Mouse (Mus musculus) small intestine, adult 2 months (tissue): ENCODE results near the gene Foxo6. TPM values are rescaled to one million over a fixed set of nuclear protein-coding genes. Genes with fewer than 3 reads are reported as not detected.

Experiments
- H3K27ac ChIP-seq: fragments of 200-500 bp; 2 replicates; pipeline ENCODE4 v1.5.1; 2012; ENCODE audit warnings: low read depth, low read length, control low read depth, inconsistent platforms; ENCODE audit not compliant: insufficient read depth
- H3K27me3 ChIP-seq: fragments of 200-500 bp; 2 replicates; pipeline ENCODE4 v1.6.1; 2012; ENCODE audit warnings: mild to moderate bottlenecking, moderate library complexity, low read length, inconsistent platforms; ENCODE audit not compliant: control insufficient read depth, insufficient read depth
- H3K36me3 ChIP-seq: fragments of 200-500 bp; 2 replicates; pipeline ENCODE4 v1.6.1; 2012; ENCODE audit warnings: mild to moderate bottlenecking, low read length, control low read depth, inconsistent platforms; ENCODE audit not compliant: control insufficient read depth, insufficient read depth
- H3K4me1 ChIP-seq: fragments of 200-500 bp; 2 replicates; pipeline ENCODE4 v1.6.1; 2012; ENCODE audit warnings: low read length, inconsistent platforms, mixed read lengths; ENCODE audit not compliant: control insufficient read depth, insufficient read depth, insufficient read length
- H3K4me3 ChIP-seq: fragments of 200-500 bp; 2 replicates; pipeline ENCODE4 v1.5.1; 2012; ENCODE audit warnings: low read depth, mild to moderate bottlenecking, control low read depth, inconsistent platforms, low read length, moderate library complexity
- CTCF ChIP-seq: fragments of 200-500 bp; IDR thresholded peaks from 2 replicates; pipeline ENCODE4 v1.5.1; 2012; ENCODE audit warnings: low read depth, mild to moderate bottlenecking, control low read depth, inconsistent platforms, low read length, moderate library complexity, mixed read lengths; ENCODE audit not compliant: insufficient replicate concordance, insufficient read length; ENCODE audit errors: extremely low read depth
- POLR2A ChIP-seq: fragments of 200-500 bp; IDR thresholded peaks from 2 replicates; pipeline ENCODE4 v1.6.1; 2012; ENCODE audit warnings: low read depth, mild to moderate bottlenecking, control low read depth, inconsistent platforms, low read length, moderate library complexity
- WGBS: fragments of 180-500 bp; shearing (Covaris S2); methylation state at CpG from one replicate; pipeline ENCODE4 v1.1.7; 2018; 5-methylcytosine and 5-hydroxymethylcytosine counted together
- polyA plus RNA-seq: library from polyadenylated mRNA; depleted of rRNA; stranded (reverse); fragments of >200 nt; gene quantifications from 2 replicates; pipeline ENCODE4 v1.2.3, GENCODE M21; 2012

Gene Foxo6
- polyA plus RNA-seq, 1 experiment: 38.9 TPM

DNA sequence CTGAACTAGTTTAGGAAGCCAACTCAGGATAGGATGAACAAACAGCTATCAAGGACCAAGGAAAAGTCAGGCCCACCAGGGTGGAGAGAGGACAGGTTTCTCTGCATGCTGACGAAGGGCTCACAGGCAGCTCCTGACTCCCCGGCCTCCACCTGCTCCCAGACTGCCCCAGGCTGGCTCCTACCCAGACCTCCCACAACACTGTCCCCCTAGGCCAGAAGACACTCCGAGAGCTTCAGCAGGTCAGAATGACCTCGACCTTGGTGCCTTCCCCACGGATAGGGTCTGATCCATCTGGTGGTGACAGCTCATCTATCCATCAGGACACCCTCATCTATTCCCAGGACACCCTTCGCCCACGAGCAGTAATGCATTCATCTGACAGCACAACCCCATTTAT, 13.6 kb downstream of the Foxo6 start:
- Histone ChIP-seq H3K27ac (no peak overlapping the region), H3K36me3 (no peaks in the 10 kb centered on the region), H3K4me1 (peaks cover 52% of the 10 kb centered on the region), H3K4me3 (no peak overlapping the region), H3K27me3 (peaks cover 13% of the 10 kb centered on the region)
- WGBS: 80% methylated on average over 7 of the region's 7 CpGs
- TF ChIP-seq POLR2A (no peak), CTCF (no peak)

GRCm38 (mm10) chr4:120271886-120272580, 15.1 kb downstream of the Foxo6 start:
- peaks cover 49% of the 10 kb centered on the region for H3K4me1 ChIP-seq
- whole genome bisulfite sequencing: 92% methylated on average over 6 of the region's 6 CpGs

DNA sequence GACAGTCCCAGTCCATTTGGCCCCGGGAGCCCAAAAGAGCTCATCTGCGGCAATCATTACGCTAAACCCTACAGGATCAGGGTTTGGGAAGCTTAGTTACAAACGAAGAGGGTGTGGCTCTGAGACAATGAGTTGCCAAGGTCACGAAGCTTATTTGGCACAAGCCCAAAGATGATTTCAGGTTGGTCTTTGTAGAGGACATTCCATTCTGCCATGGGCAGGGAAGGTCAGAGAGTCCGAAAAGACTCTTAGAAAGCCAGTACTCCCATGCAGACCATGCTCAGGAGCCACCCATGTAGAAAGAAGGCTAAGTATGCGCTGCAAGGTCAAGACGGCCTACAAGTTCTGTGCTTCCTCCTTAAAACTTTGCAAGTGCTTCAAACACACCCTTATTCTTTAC, 15.9 kb downstream of the Foxo6 start:
- Histone ChIP-seq H3K27me3 (peaks cover 30% of the 10 kb centered on the region), H3K4me3 (no peak overlapping the region), H3K27ac (no peak overlapping the region), H3K36me3 (no peaks in the 10 kb centered on the region), H3K4me1 (peaks cover 43% of the 10 kb centered on the region)
- WGBS: 33% methylated on average over 8 of the region's 8 CpGs
- TF ChIP-seq CTCF (no peak), POLR2A (no peak)

More at GRCm38 (mm10) chr4:120271886-120272580, 15.1 kb downstream of the Foxo6 start:
- H3K27me3 ChIP-seq: peaks cover 25% of the 10 kb centered on the region
- H3K4me3 ChIP-seq: no peak overlapping the region
- no peak overlapping the region for H3K27ac ChIP-seq
- no peaks in the 10 kb centered on the region for H3K36me3 ChIP-seq
- no peak for TF ChIP-seq POLR2A
- TF ChIP-seq CTCF: no peak

DNA sequence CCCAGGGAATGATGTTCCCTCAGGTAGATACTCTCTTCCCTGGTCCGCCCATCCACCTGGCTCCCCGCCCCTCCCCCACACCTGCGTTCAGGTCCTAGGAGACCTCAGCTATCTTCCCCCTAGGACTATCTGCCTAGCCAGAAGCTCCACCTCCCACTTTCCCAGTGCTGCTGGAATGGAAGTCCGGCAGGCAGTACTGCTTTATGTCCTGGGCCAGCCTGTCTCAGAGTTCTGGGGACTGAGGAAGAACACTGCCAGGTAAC, 16.3 kb downstream of the Foxo6 start:
- no peak for TF ChIP-seq POLR2A
- no peak for TF ChIP-seq CTCF
- 34% methylated on average over 4 of the region's 4 CpGs for WGBS
- Histone ChIP-seq H3K27ac (no peak overlapping the region), H3K36me3 (no peaks in the 10 kb centered on the region), H3K4me1 (peaks cover 40% of the 10 kb centered on the region), H3K4me3 (no peak overlapping the region), H3K27me3 (peaks cover 30% of the 10 kb centered on the region)

GRCm38 (mm10) chr4:120270148-120270936, 16.8 kb downstream of the Foxo6 start:
- H3K4me1 ChIP-seq: peaks cover 38% of the 10 kb centered on the region
- H3K4me3 ChIP-seq: no peak overlapping the region
- no peak for TF ChIP-seq CTCF
- TF ChIP-seq POLR2A: no peak
- peaks cover 30% of the 10 kb centered on the region for H3K27me3 ChIP-seq
- 46% methylated on average over 4 of the region's 4 CpGs for WGBS
- H3K27ac ChIP-seq: no peak overlapping the region
- H3K36me3 ChIP-seq: no peaks in the 10 kb centered on the region

GRCm38 (mm10) chr4:120269426-120269825, 17.7 kb downstream of the Foxo6 start:
- WGBS: 4% methylated on average over 9 of the region's 9 CpGs
- H3K4me1 ChIP-seq: peaks cover 33% of the 10 kb centered on the region
- 0 out of 2 replicates have a peak overlapping the region, but pooled peaks have one; percentile 3 for H3K4me3 ChIP-seq
- H3K27me3 ChIP-seq: peaks cover 30% of the 10 kb centered on the region
- no peaks in the 10 kb centered on the region for H3K36me3 ChIP-seq
- TF ChIP-seq POLR2A (no peak), CTCF (no peak)
- H3K27ac ChIP-seq: no peak overlapping the region
